Mouse (Mus musculus): ENCODE measurements around the gene Mrpl12.

- no peak for TF ChIP-seq NRF1 (IDR thresholded peaks at IDR 0.05; ENCODE audit: low read depth, low read length)
- TF ChIP-seq TCF12 (IDR thresholded peaks at IDR 0.05; ENCODE audit: low read depth, low read length), result no peak
- TF ChIP-seq USF1 (IDR thresholded peaks at IDR 0.05; ENCODE audit: low read depth, low read length), result no peak
- TF ChIP-seq HCFC1 (IDR thresholded peaks at IDR 0.05; ENCODE audit: low read depth, low read length), result no peak
- TF ChIP-seq CTCF (conservative IDR thresholded peaks at IDR 0.05 in 1 of 2, IDR thresholded peaks at IDR 0.05 in 1 of 2; ENCODE audit: low read depth in 2 of 2, low read length in 2 of 2), result no peak
- TF ChIP-seq ZNF384 (IDR thresholded peaks at IDR 0.05; ENCODE audit: low read depth, low read length), result no peak
- no peak for TF ChIP-seq POLR2A (IDR thresholded peaks at IDR 0.05; ENCODE audit: low read depth, low read length)
- TF ChIP-seq ZMIZ1 (IDR thresholded peaks at IDR 0.05; ENCODE audit: low read depth, low read length), result no peak
- TF ChIP-seq BHLHE40 (IDR thresholded peaks at IDR 0.05; ENCODE audit: low read depth, low read length), result no peak
- no peak for TF ChIP-seq MXI1 (IDR thresholded peaks at IDR 0.05; ENCODE audit: low read depth, low read length)
- no peak for TF ChIP-seq MAFK (IDR thresholded peaks at IDR 0.05; ENCODE audit: insufficient replicate concordance, low read length)
- no peak for TF ChIP-seq TBP (conservative IDR thresholded peaks at IDR 0.05; ENCODE audit: low read depth, low read length)
These were observed 12.4 kb upstream of the Mrpl12 start for GRCm38 (mm10) chr11:120472052-120472451.
